Mouse (Mus musculus) adrenal gland (tissue): ENCODE data around the gene Kif22.

Experiments used
- intact Hi-C: fragments of 180-260 bp; cut with DNase I; formaldehyde crosslinking; loops from one replicate; pipeline ENCODE4 v1.15.1; 2025

The Kif22 gene

GRCm38 (mm10) chr7:127018416-127019305, 23.6 kb downstream of the Kif22 start:
- intact Hi-C loops, result no loop called here

GRCm38 (mm10) chr7:127017950-127018345, 24.3 kb downstream of the Kif22 start:
- intact Hi-C loops, result no loop called here

- intact Hi-C loops, result no loop called here
Measured at GRCm38 (mm10) chr7:127016971-127017949, 25.0 kb downstream of the Kif22 start, which contains the start of gene Pagr1a. Pagr1a (minus strand) TSS chr7:127017352.

- intact Hi-C loops, result no loop called here
Measured at GRCm38 (mm10) chr7:127016486-127016938, 25.8 kb downstream of the Kif22 start.

- intact Hi-C loops, result no loop called here
Measured at GRCm38 (mm10) chr7:127016481-127016485, 26.0 kb downstream of the Kif22 start, which contains the start of gene Pagr1b. Pagr1b (minus strand) TSS chr7:127016484.

GRCm38 (mm10) chr7:127016081-127016480, 26.2 kb downstream of the Kif22 start:
- intact Hi-C loops, result no loop called here

GRCm38 (mm10) chr7:127014993-127015392, 27.3 kb downstream of the Kif22 start:
- intact Hi-C loops, result loop anchor here (5.0 kb wide), 1 partner anchor 38 kb away; the partner anchor contains the start of genes Cdipt and Cdiptos

- intact Hi-C loops, result loop anchor here (5.0 kb wide), 1 partner anchor 37 kb away; the partner anchor contains the start of genes Cdipt and Cdiptos
Measured at GRCm38 (mm10) chr7:127014320-127014719, 28.0 kb downstream of the Kif22 start, which contains the start of gene Mvp. Mvp (minus strand) TSS chr7:127014621.

- intact Hi-C loops, result loop anchor here (5.0 kb wide), 1 partner anchor 36 kb away; the partner anchor contains the start of genes Cdipt and Cdiptos
Measured at GRCm38 (mm10) chr7:127013385-127013784, 28.9 kb downstream of the Kif22 start.

- intact Hi-C loops, result loop anchor here (5.0 kb wide), 1 partner anchor 36 kb away; the partner anchor contains the start of genes Cdipt and Cdiptos
Measured at GRCm38 (mm10) chr7:127012845-127013244, 29.4 kb downstream of the Kif22 start.

- intact Hi-C loops, result loop anchor here (5.0 kb wide), 1 partner anchor 35 kb away; the partner anchor contains the start of genes Cdipt and Cdiptos
Measured at GRCm38 (mm10) chr7:127012374-127012773, 29.9 kb downstream of the Kif22 start.

GRCm38 (mm10) chr7:127011717-127012116, 30.6 kb downstream of the Kif22 start:
- intact Hi-C loops, result loop anchor here (5.0 kb wide), 1 partner anchor 34 kb away; the partner anchor contains the start of genes Cdipt and Cdiptos

- intact Hi-C loops, result loop anchor here (5.0 kb wide), 1 partner anchor 34 kb away; the partner anchor contains the start of genes Cdipt and Cdiptos
Measured at GRCm38 (mm10) chr7:127011051-127011450, 31.2 kb downstream of the Kif22 start.

GRCm38 (mm10) chr7:127009307-127010085, 32.8 kb downstream of the Kif22 start:
- intact Hi-C loops, result loop anchor here (5.0 kb wide), 1 partner anchor 32 kb away; the partner anchor contains the start of genes Cdipt and Cdiptos

- intact Hi-C loops, result no loop called here
Measured at GRCm38 (mm10) chr7:127008239-127009019, 33.8 kb downstream of the Kif22 start.

GRCm38 (mm10) chr7:127007313-127008024, 34.8 kb downstream of the Kif22 start:
- intact Hi-C loops, result no loop called here

GRCm38 (mm10) chr7:127004122-127004875, 38.0 kb downstream of the Kif22 start:
- intact Hi-C loops, result no loop called here

GRCm38 (mm10) chr7:127003620-127004019, 38.7 kb downstream of the Kif22 start:
- intact Hi-C loops, result no loop called here
